Mouse (Mus musculus) heart, postnatal 0 days (tissue): ENCODE data around the gene Hspb11.

Experiments used
- CTCF ChIP-seq: IDR thresholded peaks from 2 replicates; pipeline ENCODE4 v1.5.1; 2016; ENCODE audit warnings: antibody characterized with exemption, control low read depth, low read depth
- EP300 ChIP-seq: IDR thresholded peaks from 2 replicates; pipeline ENCODE4 v1.6.1; 2016; ENCODE audit warnings: antibody characterized with exemption, low read depth

DNA sequence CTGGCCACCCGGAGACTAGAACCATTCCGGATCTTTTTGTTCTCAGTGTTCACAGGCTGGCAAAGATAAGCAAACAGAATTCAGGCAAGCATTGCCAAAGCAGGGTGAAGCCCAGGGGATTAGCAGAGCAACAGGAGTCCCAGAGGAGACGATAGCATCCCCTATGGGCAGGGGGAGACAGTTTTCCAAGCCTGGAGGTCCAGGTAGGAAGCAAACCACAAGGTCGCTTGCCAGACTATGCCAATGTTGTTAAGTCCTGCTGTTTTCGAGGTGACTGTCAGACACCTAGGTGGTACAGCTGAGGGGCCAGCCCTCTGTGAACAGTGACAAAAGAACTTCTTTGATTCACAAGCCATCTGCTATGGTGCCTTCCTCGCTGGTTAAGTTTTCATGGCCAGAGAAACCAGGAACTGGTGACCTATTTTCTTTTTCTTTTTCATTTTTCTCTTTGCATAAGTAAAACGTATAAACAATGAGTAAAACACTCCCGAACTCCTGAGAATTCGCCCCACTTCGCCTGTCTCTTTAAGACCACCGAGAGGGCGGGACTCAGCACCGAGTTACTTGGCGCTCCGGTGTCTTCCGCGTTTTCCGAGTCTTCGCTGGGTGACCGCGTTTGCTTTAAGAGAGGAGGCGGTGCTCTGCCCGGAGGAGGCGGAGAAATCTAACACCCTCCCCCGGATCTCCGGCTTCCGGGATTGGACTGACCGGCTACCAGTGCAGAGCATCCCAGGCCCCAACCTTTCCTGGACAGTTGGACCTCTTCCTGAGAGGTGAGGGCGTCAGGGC lies 60.5 kb downstream of the Hspb11 start, which contains the start of gene Yipf1:
- peak; percentile 34 for TF ChIP-seq CTCF
- TF ChIP-seq EP300 = no peak
